Mouse (Mus musculus) limb, embryonic 14.5 days (tissue): ENCODE results near the gene Coro1a. TPM values are rescaled to one million over a fixed set of nuclear protein-coding genes. Genes with fewer than 3 reads are reported as not detected.

Source experiments
- ATAC-seq: fragments of 200-750 bp; cut with Nextera tagmentation; 2 replicates; pipeline ENCODE4 v1.8.0; 2017; ENCODE audit warnings: low read depth, moderate number of reproducible peaks, moderate TSS enrichment; ENCODE audit not compliant: low FRiP score
- DNase-seq: peaks from one replicate; pipeline ENCODE4 v3.0.0-alpha.2; 2015; ENCODE audit warnings: low spot score
- H3K27ac ChIP-seq: fragments of 300-500 bp; sonication (generic); replicated peaks from 2 replicates; pipeline ENCODE4 v1.5.1; 2014; ENCODE audit warnings: low read depth, mild to moderate bottlenecking, low read length, moderate library complexity, mixed read lengths
- H3K27me3 ChIP-seq: fragments of 300-500 bp; sonication (generic); 2 replicates; pipeline ENCODE4 v1.6.1; 2014; ENCODE audit warnings: low read length, mixed read lengths; ENCODE audit not compliant: control insufficient read depth, insufficient read depth
- H3K36me3 ChIP-seq: fragments of 300-500 bp; sonication (generic); 2 replicates; pipeline ENCODE4 v1.6.1; 2014; ENCODE audit warnings: mild to moderate bottlenecking, low read length, moderate library complexity, mixed read lengths; ENCODE audit not compliant: control insufficient read depth, insufficient read depth
- H3K4me1 ChIP-seq: fragments of 300-500 bp; sonication (generic); 2 replicates; pipeline ENCODE4 v1.6.1; 2014; ENCODE audit warnings: antibody characterized with exemption, low read length, mixed read lengths; ENCODE audit not compliant: control insufficient read depth, insufficient read depth
- H3K4me2 ChIP-seq: fragments of 300-500 bp; sonication (generic); replicated peaks from 2 replicates; pipeline ENCODE4 v1.6.1; 2014; ENCODE audit warnings: low read depth, mild to moderate bottlenecking, low read length, moderate library complexity; ENCODE audit not compliant: severe bottlenecking
- H3K4me3 ChIP-seq: fragments of 300-500 bp; sonication (generic); replicated peaks from 2 replicates; pipeline ENCODE4 v1.5.1; 2014; ENCODE audit warnings: low read length
- H3K9ac ChIP-seq: fragments of 300-500 bp; sonication (generic); 2 replicates; pipeline ENCODE4 v1.6.1; 2014; ENCODE audit warnings: mild to moderate bottlenecking, low read depth, low read length, moderate library complexity; ENCODE audit not compliant: severe bottlenecking
- H3K9me3 ChIP-seq: fragments of 300-500 bp; sonication (generic); 2 replicates; pipeline ENCODE4 v1.6.1; 2016; ENCODE audit warnings: low read length; ENCODE audit not compliant: control insufficient read depth
- POLR2A ChIP-seq: fragments of 200-500 bp; IDR thresholded peaks from 2 replicates; pipeline ENCODE4 v1.8.0; 2012; ENCODE audit warnings: inconsistent platforms, mild to moderate bottlenecking, moderate library complexity, borderline replicate concordance; ENCODE audit not compliant: insufficient read depth, insufficient read length; ENCODE audit errors: extremely low read depth
- WGBS: fragments of 180-500 bp; shearing (Covaris S2); extraction: QIAGEN DNeasy Blood & Tissue Kit; methylation state at CpG from one replicate; pipeline ENCODE4 v1.1.7; 2014; 5-methylcytosine and 5-hydroxymethylcytosine counted together
- polyA plus RNA-seq, 2 experiments: library from polyadenylated mRNA; depleted of rRNA in 1 of 2; stranded (reverse) in 1 of 2; unstranded in 1 of 2; fragments of >200 nt; fragmentation: Nextera tagmentation in 1 of 2; extraction: Ambion mirVana in 1 of 2; gene quantifications; 2 replicates each; pipeline versions ENCODE4 v1.2.1 to v1.2.3; 2012 to 2014

Coro1a gene
- polyA plus RNA-seq, 2 experiments: 33.4 to 45.0 TPM

GRCm38 (mm10) chr7:126650852-126651251 lies 56.7 kb downstream of the Coro1a start:
- H3K27ac ChIP-seq: no peak overlapping the region
- no peak for TF ChIP-seq POLR2A
- 0 out of 2 replicates have a peak, but pooled peaks cover 2% of the 10 kb centered on the region for H3K4me1 ChIP-seq
- H3K9ac ChIP-seq: no peak overlapping the region
- H3K9me3 ChIP-seq: no peaks in the 10 kb centered on the region
- ATAC-seq: no peak
- no peak overlapping the region for H3K4me2 ChIP-seq
- 75% methylated on average over 2 of the region's 2 CpGs for WGBS
- H3K4me3 ChIP-seq: no peak overlapping the region
- no peak for DNase-seq
- no peaks in the 10 kb centered on the region for H3K36me3 ChIP-seq
- no peaks in the 10 kb centered on the region for H3K27me3 ChIP-seq

Other genes starting within 250 kb of the Coro1a start
- gene Atp2a1, start 244.7 kb downstream of the Coro1a start, polyA plus RNA-seq (2012; rRNA removed): 89.8 and 106 TPM in 2 replicates
- gene Atp2a1, start 244.7 kb downstream of the Coro1a start, polyA plus RNA-seq (2014; fragmentation: Nextera tagmentation; extraction: Ambion mirVana): 93.9 and 131 TPM in 2 replicates
- 83.3 and 94.6 TPM in 2 replicates for gene Sh2b1, start 232.4 kb downstream of the Coro1a start, polyA plus RNA-seq (2012; rRNA removed)
- gene Sh2b1, start 232.4 kb downstream of the Coro1a start, polyA plus RNA-seq (2014; fragmentation: Nextera tagmentation; extraction: Ambion mirVana): 50.2 and 53.7 TPM in 2 replicates
- gene Tufm, start 220.4 kb downstream of the Coro1a start, polyA plus RNA-seq (2012; rRNA removed): 109 and 111 TPM in 2 replicates
- 125 TPM in 2 replicates for gene Tufm, start 220.4 kb downstream of the Coro1a start, polyA plus RNA-seq (2014; fragmentation: Nextera tagmentation; extraction: Ambion mirVana)
- gene Atxn2l, start 204.3 kb downstream of the Coro1a start, polyA plus RNA-seq (2012; rRNA removed): 170 and 223 TPM in 2 replicates
- gene Atxn2l, start 204.3 kb downstream of the Coro1a start, polyA plus RNA-seq (2014; fragmentation: Nextera tagmentation; extraction: Ambion mirVana): 51.4 and 56.2 TPM in 2 replicates
- 107 and 115 TPM in 2 replicates for gene Eif3c, start 141.4 kb downstream of the Coro1a start, polyA plus RNA-seq (2012; rRNA removed)
- 169 and 171 TPM in 2 replicates for gene Eif3c, start 141.4 kb downstream of the Coro1a start, polyA plus RNA-seq (2014; fragmentation: Nextera tagmentation; extraction: Ambion mirVana)
- 0.96 and 1.0 TPM in 2 replicates for gene Apobr, start 122.8 kb downstream of the Coro1a start, polyA plus RNA-seq (2012; rRNA removed)
- gene Apobr, start 122.8 kb downstream of the Coro1a start, polyA plus RNA-seq (2014; fragmentation: Nextera tagmentation; extraction: Ambion mirVana): 1.1 and 1.5 TPM in 2 replicates
- 55.4 and 81.7 TPM in 2 replicates for gene Cln3, start 122.0 kb downstream of the Coro1a start, polyA plus RNA-seq (2012; rRNA removed)
- gene Cln3, start 122.0 kb downstream of the Coro1a start, polyA plus RNA-seq (2014; fragmentation: Nextera tagmentation; extraction: Ambion mirVana): 34.6 and 35.5 TPM in 2 replicates
- gene Il27, start 112.8 kb downstream of the Coro1a start, polyA plus RNA-seq (2012; rRNA removed): not detected in 2 replicates
- not detected in 2 replicates for gene Il27, start 112.8 kb downstream of the Coro1a start, polyA plus RNA-seq (2014; fragmentation: Nextera tagmentation; extraction: Ambion mirVana)
- 5.8 and 11.6 TPM in 2 replicates for gene Nupr1, start 76.9 kb downstream of the Coro1a start, polyA plus RNA-seq (2012; rRNA removed)
- gene Nupr1, start 76.9 kb downstream of the Coro1a start, polyA plus RNA-seq (2014; fragmentation: Nextera tagmentation; extraction: Ambion mirVana): 10.9 and 19.2 TPM in 2 replicates
- 49.8 and 61.6 TPM in 2 replicates for gene Sgf29, start 58.5 kb downstream of the Coro1a start, polyA plus RNA-seq (2012; rRNA removed)
- gene Sgf29, start 58.5 kb downstream of the Coro1a start, polyA plus RNA-seq (2014; fragmentation: Nextera tagmentation; extraction: Ambion mirVana): 56.0 and 64.2 TPM in 2 replicates
- 6.9 and 7.0 TPM in 2 replicates for gene Sult1a1, start 31.4 kb downstream of the Coro1a start, polyA plus RNA-seq (2012; rRNA removed)
- gene Sult1a1, start 31.4 kb downstream of the Coro1a start, polyA plus RNA-seq (2014; fragmentation: Nextera tagmentation; extraction: Ambion mirVana): 10.3 TPM in 2 replicates
- gene Bola2, start 12.4 kb downstream of the Coro1a start, polyA plus RNA-seq (2012; rRNA removed): 37.3 and 50.4 TPM in 2 replicates
- 121 and 122 TPM in 2 replicates for gene Bola2, start 12.4 kb downstream of the Coro1a start, polyA plus RNA-seq (2014; fragmentation: Nextera tagmentation; extraction: Ambion mirVana)
- gene Slx1b, start 12.0 kb downstream of the Coro1a start, polyA plus RNA-seq (2012; rRNA removed): 33.2 and 44.0 TPM in 2 replicates
- gene Slx1b, start 12.0 kb downstream of the Coro1a start, polyA plus RNA-seq (2014; fragmentation: Nextera tagmentation; extraction: Ambion mirVana): 8.6 and 9.9 TPM in 2 replicates
- 134 and 151 TPM in 2 replicates for gene Mapk3, start 51.8 kb upstream of the Coro1a start, polyA plus RNA-seq (2012; rRNA removed)
- gene Mapk3, start 51.8 kb upstream of the Coro1a start, polyA plus RNA-seq (2014; fragmentation: Nextera tagmentation; extraction: Ambion mirVana): 51.0 and 52.4 TPM in 2 replicates
- gene Gdpd3, start 58.5 kb upstream of the Coro1a start, polyA plus RNA-seq (2012; rRNA removed): 13.6 and 15.0 TPM in 2 replicates
- gene Gdpd3, start 58.5 kb upstream of the Coro1a start, polyA plus RNA-seq (2014; fragmentation: Nextera tagmentation; extraction: Ambion mirVana): 3.2 and 4.3 TPM in 2 replicates
- gene Ypel3, start 69.2 kb upstream of the Coro1a start, polyA plus RNA-seq (2012; rRNA removed): 144 and 202 TPM in 2 replicates
- gene Ypel3, start 69.2 kb upstream of the Coro1a start, polyA plus RNA-seq (2014; fragmentation: Nextera tagmentation; extraction: Ambion mirVana): 131 and 151 TPM in 2 replicates
- gene Tbx6, start 73.7 kb upstream of the Coro1a start, polyA plus RNA-seq (2012; rRNA removed): 2.0 and 2.7 TPM in 2 replicates
- gene Tbx6, start 73.7 kb upstream of the Coro1a start, polyA plus RNA-seq (2014; fragmentation: Nextera tagmentation; extraction: Ambion mirVana): 0.29 and 0.41 TPM in 2 replicates
- gene Ppp4c, start 84.7 kb upstream of the Coro1a start, polyA plus RNA-seq (2012; rRNA removed): 238 and 252 TPM in 2 replicates
- gene Ppp4c, start 84.7 kb upstream of the Coro1a start, polyA plus RNA-seq (2014; fragmentation: Nextera tagmentation; extraction: Ambion mirVana): 268 and 269 TPM in 2 replicates
- gene Fam57b, start 89.9 kb upstream of the Coro1a start, polyA plus RNA-seq (2012; rRNA removed): 1.6 and 2.0 TPM in 2 replicates
- gene Fam57b, start 89.9 kb upstream of the Coro1a start, polyA plus RNA-seq (2014; fragmentation: Nextera tagmentation; extraction: Ambion mirVana): 0.21 and 0.44 TPM in 2 replicates
- gene 4930451I11Rik, start 123.9 kb upstream of the Coro1a start, polyA plus RNA-seq (2012; rRNA removed): not detected in 2 replicates
- not detected in 2 replicates for gene 4930451I11Rik, start 123.9 kb upstream of the Coro1a start, polyA plus RNA-seq (2014; fragmentation: Nextera tagmentation; extraction: Ambion mirVana)
- 1.3 and 2.8 TPM in 2 replicates for gene Doc2a, start 139.6 kb upstream of the Coro1a start, polyA plus RNA-seq (2012; rRNA removed)
- gene Doc2a, start 139.6 kb upstream of the Coro1a start, polyA plus RNA-seq (2014; fragmentation: Nextera tagmentation; extraction: Ambion mirVana): 0.76 and 0.92 TPM in 2 replicates
- gene Hirip3, start 154.2 kb upstream of the Coro1a start, polyA plus RNA-seq (2012; rRNA removed): 55.1 and 120 TPM in 2 replicates
- gene Hirip3, start 154.2 kb upstream of the Coro1a start, polyA plus RNA-seq (2014; fragmentation: Nextera tagmentation; extraction: Ambion mirVana): 15.2 and 16.1 TPM in 2 replicates
- gene Ino80e, start 154.6 kb upstream of the Coro1a start, polyA plus RNA-seq (2012; rRNA removed): 84.3 and 89.8 TPM in 2 replicates
- gene Ino80e, start 154.6 kb upstream of the Coro1a start, polyA plus RNA-seq (2014; fragmentation: Nextera tagmentation; extraction: Ambion mirVana): 86.7 TPM in 2 replicates
- 106 and 121 TPM in 2 replicates for gene Taok2, start 176.9 kb upstream of the Coro1a start, polyA plus RNA-seq (2012; rRNA removed)
- gene Taok2, start 176.9 kb upstream of the Coro1a start, polyA plus RNA-seq (2014; fragmentation: Nextera tagmentation; extraction: Ambion mirVana): 28.5 and 37.1 TPM in 2 replicates
- gene Tmem219, start 215.1 kb upstream of the Coro1a start, polyA plus RNA-seq (2012; rRNA removed): 33.2 and 41.6 TPM in 2 replicates
- gene Tmem219, start 215.1 kb upstream of the Coro1a start, polyA plus RNA-seq (2014; fragmentation: Nextera tagmentation; extraction: Ambion mirVana): 31.0 and 33.8 TPM in 2 replicates
- gene Kctd13, start 221.1 kb upstream of the Coro1a start, polyA plus RNA-seq (2012; rRNA removed): 21.4 and 24.4 TPM in 2 replicates
- gene Kctd13, start 221.1 kb upstream of the Coro1a start, polyA plus RNA-seq (2014; fragmentation: Nextera tagmentation; extraction: Ambion mirVana): 14.2 and 16.6 TPM in 2 replicates
- 0.26 and 1.4 TPM in 2 replicates for gene Asphd1, start 241.8 kb upstream of the Coro1a start, polyA plus RNA-seq (2012; rRNA removed)
- gene Asphd1, start 241.8 kb upstream of the Coro1a start, polyA plus RNA-seq (2014; fragmentation: Nextera tagmentation; extraction: Ambion mirVana): 0.12 and 0.15 TPM in 2 replicates
- gene Sez6l2, start 242.8 kb upstream of the Coro1a start, polyA plus RNA-seq (2012; rRNA removed): 2.5 and 3.2 TPM in 2 replicates
- gene Sez6l2, start 242.8 kb upstream of the Coro1a start, polyA plus RNA-seq (2014; fragmentation: Nextera tagmentation; extraction: Ambion mirVana): 0.90 and 1.6 TPM in 2 replicates